Mouse (Mus musculus): ENCODE measurements around the gene Tfpi.

DNA sequence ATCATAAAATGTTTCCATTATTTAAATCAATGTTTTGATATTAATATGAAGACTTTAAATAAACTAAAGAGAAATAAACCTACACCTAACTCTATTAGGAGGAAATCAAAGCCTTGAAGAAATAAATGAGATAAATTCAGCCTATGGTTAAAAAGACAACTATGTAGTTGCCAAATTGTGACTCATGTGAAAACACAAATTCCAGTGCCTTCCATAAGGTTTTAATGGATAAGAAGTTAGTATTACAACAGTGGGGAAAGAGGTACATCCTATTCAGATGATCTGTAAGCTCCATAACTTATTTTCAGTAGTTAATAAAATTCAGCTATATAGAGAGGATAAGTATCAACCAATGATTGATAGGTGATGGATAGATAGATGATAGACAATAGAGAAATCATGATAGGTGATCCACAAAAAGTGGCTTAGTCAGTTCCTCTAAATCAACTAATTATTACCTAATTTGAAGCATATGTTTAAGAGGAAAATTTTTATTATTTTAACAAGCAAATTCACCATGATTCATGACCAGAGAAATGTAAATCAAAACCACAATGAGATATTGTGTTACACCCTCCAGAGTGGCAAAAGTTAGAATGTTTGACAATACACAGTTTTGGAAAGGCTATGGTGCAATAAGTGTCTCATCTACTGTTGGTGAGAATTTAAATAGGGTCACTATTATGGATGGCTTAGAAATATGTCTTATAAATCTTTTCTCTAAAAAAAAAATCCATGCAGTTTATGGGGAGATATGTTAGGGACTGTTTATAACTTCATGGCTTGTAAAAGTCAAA lies 66.6 kb downstream of the Tfpi start:
- TF ChIP-seq CTCF (IDR thresholded peaks at IDR 0.05) (no peak), EP300 (IDR thresholded peaks at IDR 0.05) (no peak)

Data from lung, postnatal 0 days (tissue).